Mouse (Mus musculus) liver, embryonic 14.5 days (tissue): ENCODE data around the gene Klc1. TPM values are rescaled to one million over a fixed set of nuclear protein-coding genes. Genes with fewer than 3 reads are reported as not detected.

ENCODE experiments used
- ATAC-seq: fragments of 200-750 bp; cut with Nextera tagmentation; 2 replicates; pipeline ENCODE4 v1.8.0; 2017; ENCODE audit warnings: moderate number of reproducible peaks, mild to moderate bottlenecking, moderate library complexity; ENCODE audit not compliant: insufficient read depth
- DNase-seq, 3 experiments: peaks; one replicate each; pipeline ENCODE4 v3.0.0-alpha.2; 2012 to 2013; ENCODE audit warnings: low read depth in 3 of 3, low spot score in 3 of 3
- H3K27ac ChIP-seq: fragments of 300-500 bp; sonication (generic); 2 replicates; pipeline ENCODE4 v1.5.1; 2014; ENCODE audit warnings: moderate library complexity, mild to moderate bottlenecking, control low read depth, inconsistent platforms
- H3K27me3 ChIP-seq: fragments of 300-500 bp; sonication (generic); 2 replicates; pipeline ENCODE4 v1.6.1; 2014; ENCODE audit warnings: mild to moderate bottlenecking, low read length, moderate library complexity; ENCODE audit not compliant: control insufficient read depth, insufficient read depth
- H3K36me3 ChIP-seq: fragments of 300-500 bp; sonication (generic); replicated peaks from 2 replicates; pipeline ENCODE4 v1.6.1; 2014; ENCODE audit warnings: low read depth; ENCODE audit not compliant: control insufficient read depth, insufficient read depth
- H3K4me1 ChIP-seq, 2 experiments: fragments of 200-500 bp in 1 of 2; fragments of 300-500 bp in 1 of 2; sonication (generic) in 1 of 2; replicated peaks; 2 replicates each; pipeline ENCODE4 v1.6.1; 2012 to 2014; ENCODE audit warnings: antibody characterized with exemption in 1 of 2, inconsistent platforms in 1 of 2, low read length in 1 of 2; ENCODE audit not compliant: control insufficient read depth in 2 of 2, insufficient read depth in 2 of 2
- H3K4me2 ChIP-seq: fragments of 300-500 bp; sonication (generic); 2 replicates; pipeline ENCODE4 v1.6.1; 2014; ENCODE audit warnings: low read depth, mild to moderate bottlenecking, control low read depth, moderate library complexity
- H3K4me3 ChIP-seq, 2 experiments: fragments of 200-500 bp in 1 of 2; fragments of 300-500 bp in 1 of 2; sonication (generic) in 1 of 2; 2 replicates each; pipeline ENCODE4 v1.5.1; 2012 to 2014; ENCODE audit warnings: low read depth in 2 of 2, low read length in 2 of 2, mild to moderate bottlenecking in 2 of 2, control low read depth in 1 of 2, inconsistent platforms in 1 of 2, moderate library complexity in 1 of 2; ENCODE audit not compliant: insufficient read depth in 1 of 2
- H3K9ac ChIP-seq: fragments of 300-500 bp; sonication (generic); replicated peaks from 2 replicates; pipeline ENCODE4 v1.6.1; 2014; ENCODE audit warnings: mild to moderate bottlenecking, control low read depth, moderate library complexity
- H3K9me3 ChIP-seq: fragments of 300-500 bp; sonication (generic); 2 replicates; pipeline ENCODE4 v1.6.1; 2016; ENCODE audit warnings: low read length, mixed read lengths; ENCODE audit not compliant: control insufficient read depth
- CTCF ChIP-seq: IDR thresholded peaks from 2 replicates; pipeline ENCODE4 v1.5.1; 2016; ENCODE audit warnings: antibody characterized with exemption, low read depth, control low read depth
- EP300 ChIP-seq: IDR thresholded peaks from 2 replicates; pipeline ENCODE4 v1.6.1; 2016; ENCODE audit warnings: antibody characterized with exemption, low read depth
- WGBS: fragments of 180-500 bp; shearing (Covaris S2); extraction: QIAGEN DNeasy Blood & Tissue Kit; methylation state at CpG from one replicate; pipeline ENCODE4 v1.1.7; 2014; ENCODE audit not compliant: insufficient replicate concordance; 5-methylcytosine and 5-hydroxymethylcytosine counted together
- polyA plus RNA-seq, 2 experiments: library from polyadenylated mRNA; depleted of rRNA in 1 of 2; stranded (reverse) in 1 of 2; unstranded in 1 of 2; fragments of >200 nt; fragmentation: Nextera tagmentation in 1 of 2; extraction: Ambion mirVana in 1 of 2; gene quantifications; 2 replicates each; pipeline versions ENCODE4 v1.2.1 to v1.2.3; 2012 to 2014

Klc1 gene
- polyA plus RNA-seq, 2 experiments, result 14.3 to 16.3 TPM

DNA sequence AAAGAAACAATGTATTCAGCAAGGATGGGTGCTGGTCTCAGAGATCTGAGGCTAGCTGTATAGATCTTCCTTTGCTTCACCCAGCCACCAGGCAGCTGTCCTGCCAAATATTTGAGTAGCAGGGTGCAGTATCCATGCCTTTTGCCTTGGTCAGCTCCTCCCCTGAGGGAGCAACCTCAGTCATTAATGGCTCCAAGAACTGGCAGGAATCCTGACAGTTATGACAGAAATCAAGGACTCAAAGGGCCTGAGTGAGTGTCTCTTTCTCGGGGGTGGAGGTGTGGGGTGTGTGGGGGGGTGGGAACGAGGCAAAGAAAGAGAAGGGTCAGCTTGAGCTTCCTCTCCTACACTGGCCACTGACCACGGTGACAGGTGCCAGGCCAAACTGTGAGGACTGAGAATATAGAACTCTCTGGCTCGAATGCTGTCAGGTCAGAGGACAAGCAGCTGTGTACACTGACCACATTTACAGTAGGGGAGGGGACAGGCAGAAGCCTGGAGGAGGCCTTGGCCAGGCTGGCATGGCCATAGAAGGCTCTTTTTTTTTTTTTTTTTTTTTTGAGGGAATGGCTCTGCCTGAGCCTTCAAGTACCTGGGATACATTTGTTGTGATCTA lies 2.5 kb upstream of the Klc1 start:
- no peak for TF ChIP-seq CTCF
- TF ChIP-seq EP300, result no peak
- H3K9me3 ChIP-seq, result no peaks in the 10 kb centered on the region
- no peak for DNase-seq
- H3K4me1 ChIP-seq, result peaks cover 17% of the 10 kb centered on the region in 2 experiments
- H3K27ac ChIP-seq, result no peak overlapping the region
- no peaks in the 10 kb centered on the region for H3K27me3 ChIP-seq
- no peak overlapping the region for H3K4me2 ChIP-seq
- ATAC-seq, result no peak
- H3K4me3 ChIP-seq, result no peak overlapping the region
- WGBS, result 36% methylated on average over 4 of the region's 4 CpGs
- no peaks in the 10 kb centered on the region for H3K36me3 ChIP-seq
- no peak overlapping the region for H3K9ac ChIP-seq

DNA sequence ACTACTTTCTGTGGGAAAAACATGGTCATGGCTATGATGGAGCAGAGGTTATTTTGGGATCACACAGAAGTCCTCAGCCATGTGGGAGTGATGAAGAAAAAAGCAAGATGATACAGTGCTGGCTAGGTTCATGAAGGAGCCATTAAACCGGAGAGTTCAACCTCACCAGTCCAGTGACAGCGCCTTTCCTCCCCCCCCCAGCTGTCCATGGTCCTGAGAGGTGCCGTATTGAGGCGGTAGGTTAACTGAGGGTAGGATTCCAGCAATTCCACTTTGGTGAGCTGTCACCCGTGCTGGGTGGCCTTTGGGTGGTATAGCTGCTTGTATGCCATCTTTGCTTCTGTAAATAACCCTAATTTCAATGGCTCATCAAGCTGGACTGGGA lies 2.0 kb upstream of the Klc1 start:
- no peak overlapping the region for H3K9ac ChIP-seq
- no peak overlapping the region for H3K27ac ChIP-seq
- H3K36me3 ChIP-seq, result no peaks in the 10 kb centered on the region
- H3K27me3 ChIP-seq, result no peaks in the 10 kb centered on the region
- 48% methylated on average over 5 of the region's 5 CpGs for WGBS
- no peak overlapping the region for H3K4me3 ChIP-seq
- no peak overlapping the region for H3K4me2 ChIP-seq
- no peaks in the 10 kb centered on the region for H3K9me3 ChIP-seq
- no peak for TF ChIP-seq EP300
- no peak for TF ChIP-seq CTCF
- DNase-seq, result no peak
- peaks cover 17% of the 10 kb centered on the region in 2 experiments for H3K4me1 ChIP-seq
- ATAC-seq, result no peak

DNA sequence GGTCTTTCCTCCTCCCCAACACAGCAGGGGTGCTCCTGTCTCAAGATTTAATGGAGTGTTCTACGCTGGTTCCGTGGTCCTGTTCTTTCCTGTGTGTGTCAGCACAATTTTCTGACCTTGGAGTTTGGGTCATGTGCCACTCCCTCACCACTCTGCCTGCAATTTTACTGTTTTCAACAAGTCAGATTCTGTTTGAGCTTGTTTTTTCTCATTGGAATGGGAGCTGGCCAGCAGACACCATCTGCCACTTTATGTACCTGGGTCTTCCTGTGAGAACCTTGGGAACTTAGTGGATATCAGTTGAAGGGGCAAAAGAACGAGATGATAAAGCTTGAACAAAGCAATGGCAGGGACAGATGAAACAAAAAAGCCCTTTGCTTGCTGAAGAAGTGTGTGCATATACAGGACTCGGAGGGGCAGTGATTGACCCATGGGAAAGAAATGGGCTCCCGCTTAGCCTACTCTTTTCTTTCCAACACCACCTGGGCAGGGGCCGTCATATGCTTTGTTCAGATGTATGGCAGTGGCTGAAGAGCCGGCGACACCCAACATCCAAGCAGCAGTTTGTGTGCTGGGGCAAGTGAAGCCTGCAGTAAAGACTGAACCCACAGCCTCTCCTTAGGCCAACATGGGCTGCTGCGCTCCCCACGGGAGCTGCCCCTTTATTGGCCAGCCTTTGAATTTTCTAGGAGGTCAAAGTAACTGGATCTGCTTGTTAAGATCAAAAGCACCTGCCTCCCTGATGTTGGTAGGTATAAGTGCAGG lies 906 bp upstream of the Klc1 start:
- WGBS, result 49% methylated on average over 10 of the region's 10 CpGs
- Histone ChIP-seq H3K4me3 (peak overlapping the region; percentile 79 to 91), H3K27me3 (no peaks in the 10 kb centered on the region), H3K27ac (no peak overlapping the region), H3K9ac (peak overlapping the region; percentile 90), H3K4me2 (peak overlapping the region; percentile 99), H3K36me3 (no peaks in the 10 kb centered on the region), H3K4me1 (peaks cover 17% of the 10 kb centered on the region in 2 experiments), H3K9me3 (no peaks in the 10 kb centered on the region)
- TF ChIP-seq EP300 (no peak), CTCF (no peak)
- ATAC-seq (no peak), DNase-seq (no peak)

DNA sequence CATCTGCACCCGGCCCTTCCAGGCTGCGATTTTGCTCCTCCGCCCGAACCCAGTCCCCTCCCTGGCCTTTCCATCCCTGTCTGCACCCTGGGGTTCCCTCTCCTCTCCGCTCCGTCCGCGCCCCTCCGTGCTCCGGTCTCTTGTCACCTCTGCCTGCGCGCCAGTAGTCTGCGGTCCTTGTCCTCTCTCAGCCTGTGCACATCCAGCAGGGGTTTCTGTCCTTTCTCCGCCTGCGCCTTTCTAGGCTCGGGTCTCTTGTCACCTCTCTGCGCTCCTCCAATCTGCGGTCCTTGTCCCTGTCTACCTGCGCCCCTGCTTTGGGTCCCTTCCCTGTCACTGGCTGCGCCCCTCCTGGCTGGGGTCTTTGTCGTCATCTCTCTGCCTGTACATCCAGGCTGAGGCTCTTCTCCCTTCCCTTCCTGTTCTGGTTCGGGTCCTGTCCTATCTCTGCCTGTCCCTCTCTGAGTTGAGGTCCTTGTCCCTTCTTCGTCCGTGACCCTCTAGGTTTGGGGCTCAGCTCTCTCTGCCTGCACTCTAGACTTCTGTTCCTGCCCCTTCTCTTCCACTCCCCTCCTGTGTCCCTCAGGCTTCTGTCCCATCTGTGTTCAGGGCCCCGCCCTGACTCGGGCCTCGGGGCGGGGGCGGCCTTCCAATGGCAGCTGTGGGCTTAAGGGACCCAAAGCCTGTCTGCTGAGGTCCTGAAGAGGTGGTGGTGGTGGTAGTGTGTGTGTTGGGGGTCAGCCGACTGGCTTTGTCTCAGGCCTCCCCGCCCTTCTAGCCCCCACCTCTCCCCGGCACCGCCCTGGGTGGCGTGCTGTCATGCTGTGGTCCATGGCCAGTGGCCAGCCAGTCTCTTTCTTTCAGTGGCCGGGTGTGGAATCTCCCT lies 770 bp downstream of the Klc1 start:
- H3K36me3 ChIP-seq, result no peaks in the 10 kb centered on the region
- H3K27me3 ChIP-seq, result no peaks in the 10 kb centered on the region
- TF ChIP-seq CTCF (no peak), EP300 (no peak)
- H3K4me3 ChIP-seq, result peak overlapping the region; percentile 79 to 91
- H3K4me2 ChIP-seq, result peak overlapping the region; percentile 99
- 8% methylated on average over 35 of the region's 35 CpGs for whole genome bisulfite sequencing
- peak; percentile 47 for ATAC-seq
- DNase-seq, result no peak
- peak overlapping the region; percentile 90 for H3K9ac ChIP-seq
- H3K9me3 ChIP-seq, result no peaks in the 10 kb centered on the region
- peaks cover 17% of the 10 kb centered on the region in 2 experiments for H3K4me1 ChIP-seq
- peak overlapping the region; percentile 27 for H3K27ac ChIP-seq
